ENCODE assay signal across 14 mouse cellular contexts in the genomic region with DNA sequence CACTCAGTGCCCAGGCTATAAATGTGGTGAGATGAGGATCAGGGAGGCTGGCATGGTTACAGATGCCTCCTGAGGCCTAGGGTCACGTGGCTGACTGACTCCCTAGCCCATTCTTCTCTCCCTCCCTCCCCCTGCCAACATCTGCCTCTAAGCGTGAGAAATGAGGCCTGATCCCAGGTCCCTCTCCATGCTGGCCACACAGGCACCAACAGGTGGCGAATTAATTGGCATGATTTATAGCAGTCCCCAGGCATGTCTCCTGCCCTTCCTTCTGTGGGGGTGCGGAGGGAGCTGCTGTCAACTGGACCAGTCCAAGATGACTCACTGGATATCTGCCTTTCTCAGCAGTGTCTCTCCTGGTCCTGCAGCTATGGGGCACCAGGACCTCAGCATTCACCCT. TPM values are rescaled to one million over a fixed set of nuclear protein-coding genes. Genes with fewer than 3 reads are reported as not detected.
"Had no signal": no experiment of that assay in that cellular context is flagged by ENCODE, and none has a peak within 500 bp of the region (broad histone marks: within the 10 kb centered on the region; RNA-seq: fewer than 3 reads in every experiment).

No protein-coding gene starts in this region.

- H3K4me1 ChIP-seq: limb, embryonic 15.5 days; liver, embryonic 12.5 days; midbrain, embryonic 15.5 days; neural tube, embryonic 15.5 days had no signal

- H3K9me3 ChIP-seq: limb, embryonic 15.5 days; liver, embryonic 12.5 days; midbrain, embryonic 15.5 days; neural tube, embryonic 15.5 days had no signal

- H3K4me3 ChIP-seq: limb, embryonic 15.5 days; liver, embryonic 12.5 days; midbrain, embryonic 15.5 days; neural tube, embryonic 15.5 days had no signal

- ATAC-seq: intestine, embryonic 16.5 days; liver, embryonic 12.5 days; midbrain, embryonic 15.5 days had no signal

- DNase-seq: kidney, postnatal 14 days; left cerebral cortex, postnatal 4 days; lung, embryonic 14.5 days; lung, postnatal 10 days; lung, postnatal 4 days; right cerebral cortex, postnatal 14 days; thymus, postnatal 36 days had no signal

- H3K27me3 ChIP-seq: limb, embryonic 15.5 days; liver, embryonic 12.5 days; midbrain, embryonic 15.5 days; neural tube, embryonic 15.5 days had no signal

- H3K9ac ChIP-seq: limb, embryonic 15.5 days; liver, embryonic 12.5 days; lung, embryonic 14.5 days; midbrain, embryonic 15.5 days; neural tube, embryonic 15.5 days had no signal

- H3K4me2 ChIP-seq: limb, embryonic 15.5 days; liver, embryonic 12.5 days; lung, embryonic 14.5 days; midbrain, embryonic 11.5 days; midbrain, embryonic 15.5 days; neural tube, embryonic 15.5 days had no signal

- H3K27ac ChIP-seq: limb, embryonic 15.5 days; liver, embryonic 12.5 days; midbrain, embryonic 15.5 days; neural tube, embryonic 15.5 days had no signal

- H3K36me3 ChIP-seq: liver, embryonic 12.5 days had no signal

RNA-seq across cellular contexts. Expression of gene Insyn1, which starts 39.4 kb away (rescaled TPM):
- polyA plus RNA-seq: liver, embryonic 16.5 days had no signal
